Mouse (Mus musculus): ENCODE measurements at regions not wholly inside any gene's neighbourhood (a gene's known extent, or its start where the extent isn't known, plus 50 kb on each side); places are given as distances from the start of the nearest gene placed in this dataset.

- Histone ChIP-seq H3K36me3 (ENCODE audit: control insufficient read depth, insufficient read depth, low read length) (no peaks in the 10 kb centered on the region), H3K4me2 (ENCODE audit: low read depth, low read length) (no peak overlapping the region), H3K27ac (ENCODE audit: low read depth, low read length) (no peak overlapping the region), H3K9ac (replicated peaks; ENCODE audit: low read depth, low read length) (no peak overlapping the region), H3K27me3 (ENCODE audit: control insufficient read depth, insufficient read depth, low read length) (no peaks in the 10 kb centered on the region), H3K4me1 (ENCODE audit: control insufficient read depth, insufficient read depth, low read length) (no peaks in the 10 kb centered on the region), H3K4me3 (ENCODE audit: low read depth, low read length) (no peak overlapping the region), H3K9me3 (ENCODE audit: control insufficient read depth, low read length) (no peaks in the 10 kb centered on the region)
- WGBS: 18% methylated on average over 6 of the region's 6 CpGs
- no peak for ATAC-seq (ENCODE audit: low read depth)
These were observed 535.6 kb upstream of the Pkn2 start for GRCm38 (mm10) chr3:143417401-143417800.

DNA sequence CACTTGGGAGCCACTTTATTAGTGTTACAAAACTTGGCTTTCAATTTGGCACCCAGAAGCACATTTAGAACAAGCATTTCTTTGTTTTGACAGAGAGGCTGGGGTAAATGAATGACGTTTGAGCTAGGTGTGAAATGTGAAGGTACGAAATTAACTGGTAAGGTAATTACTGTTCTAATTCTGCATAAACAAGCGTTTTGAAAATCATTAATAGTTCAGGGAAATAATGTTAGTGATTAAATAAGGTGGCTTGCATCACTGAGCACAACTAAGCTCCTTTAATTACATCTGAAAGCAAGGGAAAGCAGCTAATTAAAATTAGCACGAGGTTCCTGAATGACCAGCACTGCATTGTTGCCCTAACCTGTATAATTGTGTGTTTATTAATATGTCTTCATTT lies 529.9 kb upstream of the Pkn2 start:
- no peaks in the 10 kb centered on the region for H3K9me3 ChIP-seq (ENCODE audit: control insufficient read depth, low read length)
- H3K4me3 ChIP-seq (ENCODE audit: low read depth, low read length): no peak overlapping the region
- no peaks in the 10 kb centered on the region for H3K36me3 ChIP-seq (ENCODE audit: control insufficient read depth, insufficient read depth, low read length)
- H3K27me3 ChIP-seq (ENCODE audit: control insufficient read depth, insufficient read depth, low read length): no peaks in the 10 kb centered on the region
- no peak overlapping the region for H3K27ac ChIP-seq (ENCODE audit: low read depth, low read length)
- H3K4me2 ChIP-seq (ENCODE audit: low read depth, low read length): no peak overlapping the region
- 54% methylated on average over 4 of the region's 4 CpGs for WGBS
- no peaks in the 10 kb centered on the region for H3K4me1 ChIP-seq (ENCODE audit: control insufficient read depth, insufficient read depth, low read length)
- no peak overlapping the region for H3K9ac ChIP-seq (replicated peaks; ENCODE audit: low read depth, low read length)
- peak; percentile 54; the same call in 1 of the 2 replicates for ATAC-seq (ENCODE audit: low read depth)

GRCm38 (mm10) chr3:143398966-143399365 lies 517.2 kb upstream of the Pkn2 start:
- H3K27me3 ChIP-seq (ENCODE audit: control insufficient read depth, insufficient read depth, low read length): no peaks in the 10 kb centered on the region
- no peak overlapping the region for H3K27ac ChIP-seq (ENCODE audit: low read depth, low read length)
- H3K4me3 ChIP-seq (ENCODE audit: low read depth, low read length): no peak overlapping the region
- H3K4me1 ChIP-seq (ENCODE audit: control insufficient read depth, insufficient read depth, low read length): no peaks in the 10 kb centered on the region
- WGBS: 65% methylated on average over 2 of the region's 2 CpGs
- H3K4me2 ChIP-seq (ENCODE audit: low read depth, low read length): no peak overlapping the region
- no peak overlapping the region for H3K9ac ChIP-seq (replicated peaks; ENCODE audit: low read depth, low read length)
- no peaks in the 10 kb centered on the region for H3K9me3 ChIP-seq (ENCODE audit: control insufficient read depth, low read length)
- no peak for ATAC-seq (ENCODE audit: low read depth)
- no peaks in the 10 kb centered on the region for H3K36me3 ChIP-seq (ENCODE audit: control insufficient read depth, insufficient read depth, low read length)

GRCm38 (mm10) chr3:143384357-143384756 lies 502.6 kb upstream of the Pkn2 start:
- Histone ChIP-seq H3K27me3 (ENCODE audit: control insufficient read depth, insufficient read depth, low read length) (no peaks in the 10 kb centered on the region), H3K4me3 (ENCODE audit: low read depth, low read length) (no peak overlapping the region), H3K9me3 (ENCODE audit: control insufficient read depth, low read length) (no peaks in the 10 kb centered on the region), H3K4me2 (ENCODE audit: low read depth, low read length) (no peak overlapping the region), H3K4me1 (ENCODE audit: control insufficient read depth, insufficient read depth, low read length) (0 out of 2 replicates have a peak, but pooled peaks cover under 1% of the 10 kb centered on the region), H3K27ac (ENCODE audit: low read depth, low read length) (no peak overlapping the region), H3K36me3 (ENCODE audit: control insufficient read depth, insufficient read depth, low read length) (no peaks in the 10 kb centered on the region), H3K9ac (replicated peaks; ENCODE audit: low read depth, low read length) (no peak overlapping the region)
- 86% methylated on average over 1 of the region's 1 CpGs for WGBS
- ATAC-seq (ENCODE audit: low read depth): no peak

- no peaks in the 10 kb centered on the region for H3K9me3 ChIP-seq (ENCODE audit: control insufficient read depth, low read length)
- no peak overlapping the region for H3K4me3 ChIP-seq (ENCODE audit: low read depth, low read length)
- no peak overlapping the region for H3K27ac ChIP-seq (ENCODE audit: low read depth, low read length)
- no peak overlapping the region; the same call in 1 of the 2 replicates for H3K4me2 ChIP-seq (ENCODE audit: low read depth, low read length)
- 15% methylated on average over 13 of the region's 13 CpGs for WGBS
- peak; percentile 91 for ATAC-seq (ENCODE audit: low read depth)
- no peaks in the 10 kb centered on the region for H3K27me3 ChIP-seq (ENCODE audit: control insufficient read depth, insufficient read depth, low read length)
- H3K4me1 ChIP-seq (ENCODE audit: control insufficient read depth, insufficient read depth, low read length): 0 out of 2 replicates have a peak, but pooled peaks cover 4% of the 10 kb centered on the region
- H3K36me3 ChIP-seq (ENCODE audit: control insufficient read depth, insufficient read depth, low read length): no peaks in the 10 kb centered on the region
- no peak overlapping the region for H3K9ac ChIP-seq (replicated peaks; ENCODE audit: low read depth, low read length)
These were observed 497.4 kb upstream of the Pkn2 start for GRCm38 (mm10) chr3:143379193-143379592.

DNA sequence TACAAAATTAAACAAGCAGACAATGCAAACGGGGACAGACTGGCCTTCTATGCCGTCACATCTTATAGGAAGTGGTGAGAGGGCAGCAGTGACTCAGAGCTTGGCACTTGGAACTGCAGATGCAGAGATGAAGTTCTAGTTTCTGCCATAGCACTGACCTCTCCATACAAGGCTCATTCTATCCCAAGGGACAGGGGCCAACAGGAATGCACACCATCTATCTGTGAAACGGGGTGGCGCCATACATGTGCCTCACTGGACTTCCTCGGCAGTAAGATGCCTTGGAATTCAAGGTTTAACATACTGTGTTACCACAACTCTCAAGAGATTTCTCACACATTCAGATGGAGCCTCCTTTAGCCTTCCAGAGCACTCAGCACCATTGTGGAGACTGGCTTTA lies 495.6 kb upstream of the Pkn2 start:
- WGBS: 92% methylated on average over 5 of the region's 5 CpGs
- H3K9me3 ChIP-seq (ENCODE audit: control insufficient read depth, low read length): no peaks in the 10 kb centered on the region

GRCm38 (mm10) chr3:143375527-143376061 lies 493.8 kb upstream of the Pkn2 start:
- no peaks in the 10 kb centered on the region for H3K9me3 ChIP-seq (ENCODE audit: control insufficient read depth, low read length)
- H3K9ac ChIP-seq (replicated peaks; ENCODE audit: low read depth, low read length): no peak overlapping the region
- no peak overlapping the region for H3K4me2 ChIP-seq (ENCODE audit: low read depth, low read length)
- no peaks in the 10 kb centered on the region for H3K27me3 ChIP-seq (ENCODE audit: control insufficient read depth, insufficient read depth, low read length)
- WGBS: 54% methylated on average over 10 of the region's 10 CpGs
- H3K4me3 ChIP-seq (ENCODE audit: low read depth, low read length): no peak overlapping the region
- no peaks in the 10 kb centered on the region for H3K36me3 ChIP-seq (ENCODE audit: control insufficient read depth, insufficient read depth, low read length)
- no peak for ATAC-seq (ENCODE audit: low read depth)
- H3K4me1 ChIP-seq (ENCODE audit: control insufficient read depth, insufficient read depth, low read length): 0 out of 2 replicates have a peak, but pooled peaks cover 4% of the 10 kb centered on the region
- no peak overlapping the region for H3K27ac ChIP-seq (ENCODE audit: low read depth, low read length)

More for the DNA sequence above, 495.6 kb upstream of the Pkn2 start:
- Histone ChIP-seq H3K9ac (replicated peaks; ENCODE audit: low read depth, low read length) (no peak overlapping the region), H3K4me3 (ENCODE audit: low read depth, low read length) (no peak overlapping the region), H3K27ac (ENCODE audit: low read depth, low read length) (no peak overlapping the region), H3K4me2 (ENCODE audit: low read depth, low read length) (no peak overlapping the region), H3K4me1 (ENCODE audit: control insufficient read depth, insufficient read depth, low read length) (0 out of 2 replicates have a peak, but pooled peaks cover 4% of the 10 kb centered on the region), H3K36me3 (ENCODE audit: control insufficient read depth, insufficient read depth, low read length) (no peaks in the 10 kb centered on the region), H3K27me3 (ENCODE audit: control insufficient read depth, insufficient read depth, low read length) (no peaks in the 10 kb centered on the region)
- ATAC-seq (ENCODE audit: low read depth): no peak

DNA sequence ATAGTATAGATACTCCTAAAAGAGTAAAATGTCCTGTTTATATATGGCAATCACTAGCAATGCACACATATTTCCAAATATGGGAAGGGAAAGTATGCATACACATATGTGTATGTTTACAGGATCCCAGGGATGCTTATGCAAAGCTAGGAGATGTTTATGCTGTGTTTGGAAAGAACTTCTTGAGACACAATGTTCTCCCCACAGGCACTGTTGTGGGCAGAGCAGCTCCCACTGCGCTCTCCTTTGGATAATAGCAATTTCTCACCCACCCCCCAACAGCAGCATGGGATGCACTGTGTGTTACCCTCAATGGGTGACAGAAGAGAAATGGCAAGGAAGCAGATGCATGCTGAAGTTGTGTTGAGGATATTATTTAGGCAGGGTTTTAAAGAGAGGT lies 491.7 kb upstream of the Pkn2 start:
- Histone ChIP-seq H3K9me3 (ENCODE audit: control insufficient read depth, low read length) (no peaks in the 10 kb centered on the region), H3K4me3 (ENCODE audit: low read depth, low read length) (no peak overlapping the region), H3K27me3 (ENCODE audit: control insufficient read depth, insufficient read depth, low read length) (no peaks in the 10 kb centered on the region), H3K9ac (replicated peaks; ENCODE audit: low read depth, low read length) (no peak overlapping the region), H3K27ac (ENCODE audit: low read depth, low read length) (no peak overlapping the region), H3K4me2 (ENCODE audit: low read depth, low read length) (no peak overlapping the region), H3K36me3 (ENCODE audit: control insufficient read depth, insufficient read depth, low read length) (no peaks in the 10 kb centered on the region), H3K4me1 (ENCODE audit: control insufficient read depth, insufficient read depth, low read length) (no peaks in the 10 kb centered on the region)
- ATAC-seq (ENCODE audit: low read depth): no peak
- 96% methylated on average over 1 of the region's 1 CpGs for WGBS

GRCm38 (mm10) chr3:143369002-143369401 lies 487.2 kb upstream of the Pkn2 start:
- Histone ChIP-seq H3K27ac (ENCODE audit: low read depth, low read length) (no peak overlapping the region), H3K4me1 (ENCODE audit: control insufficient read depth, insufficient read depth, low read length) (no peaks in the 10 kb centered on the region), H3K4me3 (ENCODE audit: low read depth, low read length) (no peak overlapping the region), H3K36me3 (ENCODE audit: control insufficient read depth, insufficient read depth, low read length) (no peaks in the 10 kb centered on the region), H3K27me3 (ENCODE audit: control insufficient read depth, insufficient read depth, low read length) (no peaks in the 10 kb centered on the region), H3K9me3 (ENCODE audit: control insufficient read depth, low read length) (no peaks in the 10 kb centered on the region), H3K9ac (replicated peaks; ENCODE audit: low read depth, low read length) (no peak overlapping the region), H3K4me2 (ENCODE audit: low read depth, low read length) (no peak overlapping the region)
- 96% methylated on average over 1 of the region's 1 CpGs for WGBS
- no peak for ATAC-seq (ENCODE audit: low read depth)

Measured in neural tube, embryonic 14.5 days (tissue).